In the genomic region with DNA sequence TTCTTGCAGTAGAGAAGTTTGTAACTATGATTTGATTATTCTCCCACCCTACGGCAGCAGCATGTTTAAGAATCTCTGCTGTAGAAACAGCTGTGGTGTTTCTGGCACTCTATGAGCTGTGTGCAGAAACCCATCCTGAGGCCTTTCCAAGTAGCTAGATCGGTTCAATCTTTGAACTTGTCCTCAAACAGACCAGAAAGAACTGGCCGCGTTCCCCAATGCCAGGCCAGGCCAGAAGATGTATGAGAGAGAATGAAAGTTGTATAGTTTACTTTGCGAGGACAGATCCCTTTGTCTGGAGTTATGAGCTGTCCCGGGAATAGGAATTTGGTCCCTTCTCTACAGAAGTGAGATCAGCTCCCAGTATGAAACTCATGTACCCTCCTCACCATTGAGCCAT, we compare ENCODE assay signal across 27 mouse cellular contexts.
DNase-seq lines count a peak whose midpoint lies in the region; ATAC-seq and TF ChIP-seq lines count a peak whose summit lies in the region.
"Had no signal": no experiment of that assay in that cellular context is flagged by ENCODE, and none has a peak within 500 bp of the region (broad histone marks: within the 10 kb centered on the region; RNA-seq: fewer than 3 reads in every experiment).

No protein-coding gene starts in this region.

- TF ChIP-seq EP300 in liver, postnatal 0 days (IDR thresholded peaks at IDR 0.05; ENCODE audit: low read depth) = no peak
- no peak for TF ChIP-seq EP300 in lung, postnatal 0 days (IDR thresholded peaks at IDR 0.05)

- H3K9ac ChIP-seq in heart, embryonic 11.5 days (ENCODE audit: low read depth, low read length) = no peak overlapping the region
- no peak overlapping the region for H3K9ac ChIP-seq in liver, adult 2 months (ENCODE audit: low read depth, low read length)
- no peak overlapping the region for H3K9ac ChIP-seq in liver, postnatal 0 days (replicated peaks)
- H3K9ac ChIP-seq in lung, postnatal 0 days (replicated peaks; ENCODE audit: low read depth) = no peak overlapping the region
- H3K9ac ChIP-seq: embryonic facial prominence, embryonic 12.5 days; heart, embryonic 12.5 days; hindbrain, embryonic 14.5 days; liver, embryonic 13.5 days; neural tube, embryonic 15.5 days had no signal

- H3K4me2 ChIP-seq in heart, embryonic 11.5 days = no peak overlapping the region
- H3K4me2 ChIP-seq in liver, postnatal 0 days (ENCODE audit: low read depth, low read length) = no peak overlapping the region
- no peak overlapping the region for H3K4me2 ChIP-seq in lung, postnatal 0 days (replicated peaks; ENCODE audit: low read depth, low read length)
- H3K4me2 ChIP-seq: embryonic facial prominence, embryonic 12.5 days; heart, embryonic 12.5 days; hindbrain, embryonic 14.5 days; liver, embryonic 13.5 days; neural tube, embryonic 15.5 days had no signal

- H3K36me3 ChIP-seq in heart, embryonic 11.5 days (ENCODE audit: control insufficient read depth, insufficient read depth, low read length) = no peaks in the 10 kb centered on the region
- H3K36me3 ChIP-seq in liver, adult 2 months (ENCODE audit: control insufficient read depth, insufficient read depth, low read length) = no peaks in the 10 kb centered on the region
- no peaks in the 10 kb centered on the region for H3K36me3 ChIP-seq in liver, postnatal 0 days (replicated peaks; ENCODE audit: insufficient read depth, low read length)
- H3K36me3 ChIP-seq in lung, postnatal 0 days (ENCODE audit: insufficient read depth, low read length) = no peaks in the 10 kb centered on the region
- H3K36me3 ChIP-seq: embryonic facial prominence, embryonic 12.5 days; heart, embryonic 12.5 days; liver, embryonic 13.5 days; neural tube, embryonic 15.5 days had no signal

- peak; percentile 89 for DNase-seq in heart, adult 11 months
- peak; percentile 87 for DNase-seq in liver, adult 2 months (ENCODE audit: extremely low read depth, low read depth, low spot score)
- no peak for DNase-seq in liver, postnatal 0 days
- DNase-seq in lung, postnatal 0 days (ENCODE audit: low spot score) = peak; percentile 59
- DNase-seq in lung, postnatal 4 days = peak; percentile 26 to 73
- DNase-seq in right cerebral cortex, postnatal 25 days = no peak
- DNase-seq: adrenal gland, postnatal 25 days; cerebellum, adult 11-12 months; cerebellum, adult 9-11 months; embryo, embryonic 11 days; kidney, adult 9 months; kidney, postnatal 25 days; left cerebral cortex, postnatal 4 days; liver, embryonic 13.5 days; midbrain, embryonic 14.5 days; right cerebral cortex, adult 18-20 months; right cerebral cortex, postnatal 4 days; thymus, adult 18-20 months; thymus, postnatal 25 days had no signal

- no peak overlapping the region for H3K4me3 ChIP-seq in heart, embryonic 11.5 days (ENCODE audit: low read depth, low read length)
- H3K4me3 ChIP-seq in liver, adult 2 months (ENCODE audit: insufficient read depth, low read depth, low read length) = no peak overlapping the region
- no peak overlapping the region for H3K4me3 ChIP-seq in liver, postnatal 0 days (ENCODE audit: low read depth, low read length)
- no peak overlapping the region for H3K4me3 ChIP-seq in lung, postnatal 0 days (ENCODE audit: low read depth, low read length)
- H3K4me3 ChIP-seq: embryonic facial prominence, embryonic 12.5 days; heart, embryonic 12.5 days; liver, embryonic 13.5 days; neural tube, embryonic 15.5 days had no signal

- no peaks in the 10 kb centered on the region for H3K9me3 ChIP-seq in heart, embryonic 11.5 days (replicated peaks; ENCODE audit: control insufficient read depth, low read length)
- H3K9me3 ChIP-seq in liver, postnatal 0 days (ENCODE audit: low read length) = no peaks in the 10 kb centered on the region
- no peaks in the 10 kb centered on the region for H3K9me3 ChIP-seq in lung, postnatal 0 days (ENCODE audit: low read length)
- H3K9me3 ChIP-seq: embryonic facial prominence, embryonic 12.5 days; heart, embryonic 12.5 days; liver, embryonic 13.5 days; neural tube, embryonic 15.5 days had no signal

- no peak for TF ChIP-seq POLR2A in liver, adult 2 months (IDR thresholded peaks at IDR 0.05; ENCODE audit: extremely low read depth, insufficient read depth, low read length)

- 82% methylated on average over 6 of the region's 6 CpGs for WGBS in heart, embryonic 11.5 days (ENCODE audit: insufficient replicate concordance)
- 17% methylated on average over 6 of the region's 6 CpGs for WGBS in liver, adult 2 months
- 80% methylated on average over 6 of the region's 6 CpGs for WGBS in liver, postnatal 0 days (ENCODE audit: insufficient replicate concordance)
- WGBS in lung, postnatal 0 days = 61% methylated on average over 6 of the region's 6 CpGs

- no peaks in the 10 kb centered on the region for H3K4me1 ChIP-seq in heart, embryonic 11.5 days (ENCODE audit: control insufficient read depth, insufficient read depth, low read length)
- H3K4me1 ChIP-seq in liver, adult 2 months (ENCODE audit: control insufficient read depth, insufficient read depth, low read length) = peaks cover 15% of the 10 kb centered on the region
- peaks cover 3% of the 10 kb centered on the region for H3K4me1 ChIP-seq in liver, postnatal 0 days (ENCODE audit: insufficient read depth)
- no peaks in the 10 kb centered on the region for H3K4me1 ChIP-seq in lung, postnatal 0 days (ENCODE audit: insufficient read depth, low read depth, low read length)
- H3K4me1 ChIP-seq: embryonic facial prominence, embryonic 12.5 days; liver, embryonic 13.5 days had no signal

- H3K27ac ChIP-seq in heart, embryonic 11.5 days (ENCODE audit: low read depth, low read length) = no peak overlapping the region
- H3K27ac ChIP-seq in liver, adult 2 months (replicated peaks; ENCODE audit: insufficient read depth, low read depth, low read length) = no peak overlapping the region
- no peak overlapping the region for H3K27ac ChIP-seq in liver, postnatal 0 days (ENCODE audit: low read depth)
- H3K27ac ChIP-seq in lung, postnatal 0 days (ENCODE audit: low read length) = no peak overlapping the region
- H3K27ac ChIP-seq: embryonic facial prominence, embryonic 12.5 days; hindbrain, embryonic 14.5 days; liver, embryonic 13.5 days; neural tube, embryonic 15.5 days; stomach, postnatal 0 days had no signal

- no peaks in the 10 kb centered on the region for H3K27me3 ChIP-seq in heart, embryonic 11.5 days (ENCODE audit: control insufficient read depth, insufficient read depth, low read length)
- no peaks in the 10 kb centered on the region for H3K27me3 ChIP-seq in liver, adult 2 months (ENCODE audit: control insufficient read depth, insufficient read depth, low read length)
- no peaks in the 10 kb centered on the region for H3K27me3 ChIP-seq in liver, postnatal 0 days (ENCODE audit: insufficient read depth, low read length)
- H3K27me3 ChIP-seq in lung, postnatal 0 days (replicated peaks; ENCODE audit: insufficient read depth, low read length) = no peaks in the 10 kb centered on the region
- H3K27me3 ChIP-seq: embryonic facial prominence, embryonic 12.5 days; heart, embryonic 12.5 days; liver, embryonic 13.5 days; neural tube, embryonic 15.5 days had no signal

- no peak for ATAC-seq in heart, embryonic 11.5 days (replicated peaks; ENCODE audit: insufficient number of reproducible peaks, low FRiP score, low TSS enrichment)
- ATAC-seq in liver, postnatal 0 days = no peak
- peak; percentile 69 for ATAC-seq in lung, postnatal 0 days
- ATAC-seq: forebrain, embryonic 14.5 days; intestine, postnatal 0 days had no signal

- H3K79me2 ChIP-seq in liver, adult 2 months (ENCODE audit: control insufficient read depth, insufficient read depth, low read length) = no peaks in the 10 kb centered on the region

- TF ChIP-seq CTCF in liver, adult 2 months (IDR thresholded peaks at IDR 0.05; ENCODE audit: low read depth, low read length) = no peak
- no peak for TF ChIP-seq CTCF in liver, postnatal 0 days (IDR thresholded peaks at IDR 0.05; ENCODE audit: low read depth)
- no peak for TF ChIP-seq CTCF in lung, postnatal 0 days (IDR thresholded peaks at IDR 0.05)

Comparison
In these comparisons a context has a peak if more than half of its experiments do, and no peak if none do; other contexts are left out.
1. DNase-seq: peak in heart, adult 11 months (single experiment), liver, adult 2 months (single experiment), lung, postnatal 0 days (single experiment) and lung, postnatal 4 days (2 of 2); none in liver, postnatal 0 days (single experiment) and right cerebral cortex, postnatal 25 days (single experiment).